Mouse (Mus musculus): ENCODE results near the gene Myo9a.
"Not testable (repeated sequence)": the region's sequence is repeated elsewhere in the genome, so short reads cannot be mapped to it uniquely, and the experiment has no call there.

The Myo9a gene

GRCm38 (mm10) chr9:59751966-59752365, 1.3 kb downstream of the Myo9a start:
- peak in 1 of 2 experiments; percentile 15 for DNase-seq

- no peak for DNase-seq
Observed at GRCm38 (mm10) chr9:59755199-59755598, 4.5 kb downstream of the Myo9a start.

DNA sequence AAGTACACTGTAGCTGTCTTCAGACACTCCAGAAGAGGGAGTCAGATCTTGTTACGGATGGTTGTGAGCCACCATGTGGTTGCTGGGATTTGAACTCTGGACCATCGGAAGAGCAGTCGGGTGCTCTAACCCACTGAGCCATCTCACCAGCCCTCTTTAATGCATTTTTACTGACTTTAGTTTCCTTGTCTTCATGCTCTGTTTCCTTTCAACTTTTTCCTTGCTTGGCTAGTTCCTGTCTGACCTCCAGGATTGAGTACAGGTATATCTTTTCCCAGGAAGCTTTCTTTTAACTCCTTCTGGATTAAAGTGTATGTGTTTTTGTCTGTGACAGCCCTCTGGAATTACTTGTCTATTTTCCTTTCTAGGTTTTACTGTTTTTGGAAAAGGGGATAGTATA, 6.3 kb downstream of the Myo9a start:
- DNase-seq: not testable (repeated sequence)

DNA sequence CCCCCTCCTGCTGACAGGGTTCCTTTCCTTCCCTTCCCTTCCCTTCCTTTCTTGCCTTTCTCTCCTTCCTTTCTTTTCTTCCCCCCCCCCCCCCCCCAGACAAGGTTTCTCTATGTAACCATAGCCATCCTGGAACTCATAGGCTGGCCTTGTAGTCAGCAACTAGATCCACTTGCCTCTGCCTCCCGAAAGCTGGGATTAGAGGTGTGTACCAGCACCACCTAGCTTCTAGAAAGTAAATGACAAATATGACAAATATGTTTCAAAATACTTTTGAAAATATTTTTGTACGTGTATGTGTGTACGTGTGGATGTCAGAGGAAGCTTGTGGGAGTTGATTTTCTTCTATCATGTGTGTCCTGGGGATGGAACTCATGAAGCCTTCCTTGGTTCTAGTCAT, 9.8 kb downstream of the Myo9a start:
- DNase-seq: no peak

DNA sequence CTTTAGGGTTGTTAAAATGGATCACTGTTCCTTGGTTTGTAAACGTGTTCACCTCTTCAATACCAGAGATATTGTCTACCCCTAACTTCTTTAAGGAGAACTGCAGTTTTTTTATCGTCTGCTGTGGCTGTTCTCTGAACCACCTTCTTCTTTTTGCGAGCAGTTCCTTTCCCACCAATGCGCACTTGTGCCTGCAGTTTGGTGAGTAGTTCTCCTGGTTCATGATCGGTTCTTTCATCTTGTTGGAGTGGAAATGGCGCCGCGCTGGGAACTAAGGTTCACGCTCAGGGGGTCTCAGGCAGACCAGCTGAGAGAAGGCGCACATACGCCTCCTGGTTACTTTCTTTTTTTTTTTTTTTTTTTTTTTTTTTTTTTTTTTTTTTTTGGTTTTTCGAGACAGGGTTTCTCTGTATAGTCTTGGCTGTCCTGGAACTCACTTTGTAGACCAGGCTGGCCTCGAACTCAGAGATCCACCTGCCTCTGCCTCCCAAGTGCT, 16.3 kb downstream of the Myo9a start:
- DNase-seq: not testable (repeated sequence)

DNA sequence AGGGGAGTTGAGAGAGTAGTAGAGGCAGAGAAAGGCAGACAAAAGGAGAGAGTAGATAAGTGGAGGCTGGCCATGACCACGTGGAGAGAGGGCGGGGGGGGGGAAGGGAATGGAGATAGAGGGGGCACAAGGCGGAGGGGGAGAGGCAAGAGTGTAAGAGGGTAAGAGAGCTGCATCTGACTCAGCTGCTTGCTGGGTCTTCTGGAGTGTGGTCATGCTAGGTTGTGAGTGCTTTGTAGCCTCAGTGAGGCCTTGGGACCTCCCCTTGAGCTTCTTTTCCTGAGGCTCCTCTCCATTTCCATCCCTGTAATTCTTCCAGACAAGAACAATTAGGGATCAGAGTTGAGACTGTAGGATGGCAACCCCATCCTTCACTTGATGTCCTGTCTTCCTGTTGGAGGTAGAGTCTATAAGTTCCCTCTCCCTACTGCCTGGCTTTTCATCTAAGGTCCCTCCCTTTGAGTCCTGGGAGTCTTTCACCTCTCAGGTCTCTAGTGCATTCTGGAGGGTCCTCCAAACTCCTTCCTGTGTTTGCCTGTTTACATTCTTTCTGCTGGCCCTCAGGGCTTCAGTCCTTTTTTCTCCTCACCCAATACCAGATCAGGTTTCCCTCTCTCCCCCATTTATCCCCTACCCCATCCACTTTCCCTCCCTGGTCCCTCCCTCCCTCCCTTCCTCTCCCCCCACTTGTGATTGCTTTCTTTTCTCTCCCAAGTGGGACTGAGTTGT, 55.5 kb downstream of the Myo9a start:
- not testable (repeated sequence) for DNase-seq

GRCm38 (mm10) chr9:59884551-59884950, 133.9 kb downstream of the Myo9a start:
- no peak for DNase-seq

DNA sequence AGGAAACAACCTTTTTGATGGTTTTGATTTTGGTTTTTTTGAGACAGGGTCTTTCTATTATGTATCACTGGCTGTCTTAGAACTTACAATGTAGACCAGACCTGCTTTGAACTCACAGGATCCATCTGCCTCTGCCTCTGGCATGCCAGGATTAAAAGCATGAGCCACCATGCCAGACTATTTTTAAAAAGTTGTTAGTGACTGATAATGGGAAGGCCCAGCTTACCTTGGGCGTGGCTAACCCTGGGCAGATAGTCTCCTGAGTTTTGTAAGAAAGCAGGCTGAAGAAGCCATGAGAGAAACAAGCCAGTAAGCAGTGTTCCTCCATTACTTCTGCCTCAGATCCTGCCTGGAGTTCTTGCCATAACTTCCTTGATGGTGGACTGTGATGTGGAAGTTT, 152.7 kb downstream of the Myo9a start:
- DNase-seq: no peak

DNA sequence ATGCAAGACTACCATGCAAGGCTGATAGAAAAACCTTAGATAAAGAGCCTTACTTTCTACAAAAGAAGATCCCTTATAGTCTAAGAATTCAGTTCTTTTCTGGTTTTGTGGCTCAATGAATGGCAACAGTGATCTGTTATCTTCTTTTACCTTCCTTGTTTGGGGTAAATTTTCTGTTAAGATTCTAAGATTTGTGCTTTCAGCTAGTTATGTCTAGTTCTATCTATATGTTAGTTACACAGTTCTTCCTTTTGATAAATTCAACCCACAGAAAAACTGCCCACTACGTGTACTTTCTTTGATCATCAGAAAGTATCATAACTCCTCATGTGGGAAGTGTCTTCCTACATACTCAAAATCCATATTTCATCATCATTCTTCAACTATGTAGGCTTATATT, 164.1 kb downstream of the Myo9a start:
- DNase-seq: no peak

GRCm38 (mm10) chr9:59930248-59930647, 179.6 kb downstream of the Myo9a start:
- no peak for DNase-seq

DNA sequence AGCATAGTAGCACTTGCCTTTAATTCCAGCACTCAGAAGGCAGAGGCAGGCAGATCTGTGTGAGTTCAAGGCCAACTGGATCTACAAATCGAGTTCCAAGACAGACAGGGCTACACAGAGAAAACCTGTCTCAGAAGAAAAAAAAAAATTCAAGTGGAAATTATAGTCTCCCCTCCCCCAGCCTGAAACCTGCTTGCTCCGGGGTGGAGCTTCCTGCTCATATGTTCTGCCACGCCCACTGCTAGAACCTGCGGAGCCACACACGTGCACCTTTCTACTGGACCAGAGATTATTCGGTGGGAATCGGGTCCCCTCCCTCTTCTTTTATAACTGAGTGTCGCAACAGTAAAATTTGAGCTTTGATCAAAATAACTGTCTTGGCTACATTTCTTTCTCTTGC, 185.2 kb downstream of the Myo9a start:
- DNase-seq: not testable (repeated sequence)

DNA sequence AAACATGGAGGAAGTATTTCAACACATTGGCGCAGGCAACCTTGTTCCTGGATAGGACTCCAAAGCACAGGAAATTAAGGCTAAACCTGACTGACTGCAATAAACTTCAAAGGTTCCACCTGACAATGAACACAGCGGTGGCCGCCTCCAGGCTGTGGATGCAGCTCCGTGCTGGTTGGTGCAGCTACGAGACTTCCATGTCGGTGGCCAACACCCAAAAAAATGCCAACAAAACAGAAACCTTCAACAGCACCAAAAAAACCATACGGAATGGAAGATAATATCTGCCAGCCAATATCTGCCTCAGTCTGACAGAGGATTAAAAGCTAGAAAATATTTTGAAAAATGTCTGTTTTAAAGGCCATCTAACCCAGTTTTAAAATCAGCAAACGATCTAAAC, 187.8 kb downstream of the Myo9a start:
- DNase-seq: no peak

GRCm38 (mm10) chr9:59939691-59940090, 189.0 kb downstream of the Myo9a start:
- DNase-seq: no peak

- DNase-seq: no peak
Observed at GRCm38 (mm10) chr9:59940913-59941884, 190.5 kb downstream of the Myo9a start.

DNA sequence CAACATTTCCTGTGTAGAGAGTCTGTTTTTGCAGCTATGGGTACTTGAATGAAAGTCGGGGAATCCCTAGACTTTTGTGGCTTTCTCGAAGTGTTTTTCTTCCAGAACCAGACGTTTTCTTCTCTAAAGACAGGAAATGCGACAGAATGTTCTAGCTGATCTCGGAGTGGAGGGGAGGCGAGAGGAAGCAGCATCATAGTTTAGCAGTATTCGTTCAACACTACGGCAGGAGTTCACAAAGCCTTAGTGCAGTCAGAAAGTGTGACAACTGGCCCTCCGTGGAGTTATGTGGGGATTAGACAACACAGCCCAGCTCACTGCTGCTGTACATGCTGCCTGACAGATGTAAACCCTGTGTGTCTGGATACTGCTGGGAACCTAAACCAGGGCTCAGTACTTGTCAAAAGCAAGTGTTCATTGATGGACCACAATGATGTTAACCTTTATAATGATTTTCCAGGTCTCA, 191.2 kb downstream of the Myo9a start:
- no peak for DNase-seq

GRCm38 (mm10) chr9:59942501-59943085, 191.9 kb downstream of the Myo9a start:
- no peak for DNase-seq

- DNase-seq: no peak
Observed at GRCm38 (mm10) chr9:59943826-59944225, 193.1 kb downstream of the Myo9a start.

- no peak for DNase-seq
Observed at GRCm38 (mm10) chr9:59945241-59945640, 194.5 kb downstream of the Myo9a start.

- DNase-seq: peak in 1 of 2 experiments; percentile 55
Observed at GRCm38 (mm10) chr9:59947271-59947670, 196.6 kb downstream of the Myo9a start.

GRCm38 (mm10) chr9:59948226-59948625, 197.5 kb downstream of the Myo9a start:
- DNase-seq: peak; percentile 52 to 53

DNA sequence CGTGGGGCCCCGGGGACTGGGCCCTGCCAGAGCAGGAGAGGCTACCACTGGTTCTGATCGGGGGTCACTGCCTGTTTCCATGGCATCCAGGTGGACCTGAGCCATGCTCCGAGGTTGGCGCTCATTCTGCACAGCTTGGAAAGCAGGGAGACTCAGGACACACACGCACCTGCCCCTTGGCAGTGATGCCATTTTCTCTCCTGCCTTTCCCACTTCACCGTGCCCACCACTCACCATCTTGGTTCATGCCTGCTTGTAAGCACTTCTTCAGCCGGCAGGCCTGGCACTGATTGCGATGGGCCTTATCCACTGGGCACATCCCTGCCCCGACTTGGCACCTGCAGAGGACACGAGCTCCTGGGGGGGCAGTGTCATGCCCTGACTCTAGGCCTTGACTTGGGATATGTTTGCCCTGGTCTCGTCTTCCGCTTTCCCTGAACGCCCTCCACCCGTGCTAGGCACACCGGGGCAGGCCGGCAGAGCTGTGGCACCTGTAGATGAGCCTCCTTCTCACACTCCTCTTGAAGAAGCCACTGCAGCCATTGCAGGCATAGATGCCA, 198.1 kb downstream of the Myo9a start:
- DNase-seq: peak; percentile 73 to 77

DNA sequence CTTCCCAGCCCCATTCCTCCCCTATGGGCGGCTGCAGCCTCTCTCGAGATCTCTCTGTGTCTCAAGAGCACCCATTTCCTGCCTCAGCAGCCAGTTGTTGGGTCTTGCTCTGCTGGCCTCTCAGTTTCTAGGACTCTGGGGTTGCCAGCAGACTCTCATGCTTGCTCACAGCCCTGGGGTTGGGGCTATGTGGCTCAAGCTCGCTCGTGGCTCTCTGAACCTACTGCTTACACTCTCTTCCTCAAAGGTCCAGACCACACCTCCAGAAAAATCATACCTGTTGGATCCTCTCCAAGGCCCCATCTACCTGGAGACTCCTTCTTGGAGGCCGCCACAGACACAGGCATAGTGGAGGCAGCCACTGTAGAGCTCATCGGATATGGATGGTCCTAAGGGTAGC, 198.8 kb downstream of the Myo9a start:
- DNase-seq: no peak

- no peak for DNase-seq
Observed at GRCm38 (mm10) chr9:59949981-59950380, 199.3 kb downstream of the Myo9a start.
